Mouse (Mus musculus) ES-Bruce4 (cell line): ENCODE data around the gene Ehf. TPM values are rescaled to one million over a fixed set of nuclear protein-coding genes. Genes with fewer than 3 reads are reported as not detected.
A peak's percentile ranks its signal among the peaks of the same experiment; 100 is the strongest.

Source experiments
- H3K27ac ChIP-seq: 2 replicates; pipeline ENCODE4 v1.5.1; 2012; ENCODE audit warnings: low read length, inconsistent platforms; ENCODE audit not compliant: insufficient read depth
- H3K27me3 ChIP-seq: 2 replicates; pipeline ENCODE4 v1.6.1; 2012; ENCODE audit warnings: mild to moderate bottlenecking, low read length, inconsistent platforms; ENCODE audit not compliant: control insufficient read depth, poor library complexity, insufficient read depth, severe bottlenecking
- H3K36me3 ChIP-seq: 2 replicates; pipeline ENCODE4 v1.6.1; 2012; ENCODE audit warnings: inconsistent platforms, mild to moderate bottlenecking, low read length, moderate library complexity; ENCODE audit not compliant: control insufficient read depth, poor library complexity, insufficient read depth, severe bottlenecking
- H3K4me1 ChIP-seq: one replicate; pipeline ENCODE4 v1.8.1; 2011; ENCODE audit warnings: low read length; ENCODE audit not compliant: control insufficient read depth, insufficient read depth
- H3K4me3 ChIP-seq: 2 replicates; pipeline ENCODE4 v1.5.1; 2011; ENCODE audit warnings: low read depth, mild to moderate bottlenecking, low read length
- H3K9ac ChIP-seq: 2 replicates; pipeline ENCODE4 v1.6.1; 2012; ENCODE audit warnings: low read depth, mild to moderate bottlenecking, inconsistent platforms; ENCODE audit not compliant: poor library complexity, severe bottlenecking
- H3K9me3 ChIP-seq: replicated peaks from 2 replicates; pipeline ENCODE4 v1.6.1; 2012; ENCODE audit warnings: mild to moderate bottlenecking, low read length, inconsistent platforms; ENCODE audit not compliant: control insufficient read depth, poor library complexity, insufficient read depth, severe bottlenecking
- CTCF ChIP-seq: IDR thresholded peaks from one replicate; pipeline ENCODE4 v1.8.1; 2011; ENCODE audit warnings: low read depth, low read length
- EP300 ChIP-seq: IDR thresholded peaks from 2 replicates; pipeline ENCODE4 v1.6.1; 2011; ENCODE audit warnings: low read depth, low read length; ENCODE audit not compliant: insufficient read depth
- POLR2A ChIP-seq: IDR thresholded peaks from one replicate; pipeline ENCODE4 v1.8.1; 2011; ENCODE audit warnings: low read length; ENCODE audit not compliant: insufficient read depth
- polyA plus RNA-seq: library from polyadenylated mRNA; stranded (reverse); fragments of >200 nt; gene quantifications from 2 replicates; pipeline ENCODE4 v1.2.4, GENCODE M21; 2011; ENCODE audit warnings: low read depth; ENCODE audit not compliant: missing spikeins, insufficient read depth, insufficient read length

Gene Ehf
- not detected in 2 replicates for polyA plus RNA-seq

DNA sequence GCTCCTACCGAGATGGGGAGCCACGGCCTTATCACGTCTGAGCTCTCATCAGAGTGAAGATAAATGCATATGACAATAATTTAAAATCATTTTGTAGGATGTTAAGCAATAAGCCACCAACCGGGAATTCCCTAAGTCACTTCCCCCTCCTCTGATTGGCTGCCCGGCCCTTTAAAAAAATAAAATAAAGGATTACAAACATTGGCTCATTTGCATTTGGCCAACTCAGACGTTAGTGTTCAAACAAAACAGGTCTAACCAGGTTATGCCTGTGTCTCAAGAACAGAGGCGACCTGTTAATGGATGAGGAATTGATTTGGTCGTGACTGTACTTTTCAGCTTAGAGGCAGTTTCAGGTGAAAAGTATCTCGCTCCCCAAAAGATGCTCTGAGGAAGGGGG is at the start of gene Ehf:
Gene Ehf, minus strand, starts transcription at position 147 of the 400 bp plus-strand sequence.
- no peak within 1 kb of the TSS for H3K9ac ChIP-seq
- H3K4me1 ChIP-seq: peaks cover 3% of the 10 kb centered on the region
- no peaks in the 10 kb centered on the region for H3K9me3 ChIP-seq
- H3K27me3 ChIP-seq: no peaks in the 10 kb centered on the region
- H3K36me3 ChIP-seq: no peaks in the 10 kb centered on the region
- TF ChIP-seq POLR2A (no peak), EP300 (no peak), CTCF (no peak)
- H3K27ac ChIP-seq: no peak within 1 kb of the TSS
- H3K4me3 ChIP-seq: no peak within 1 kb of the TSS

DNA sequence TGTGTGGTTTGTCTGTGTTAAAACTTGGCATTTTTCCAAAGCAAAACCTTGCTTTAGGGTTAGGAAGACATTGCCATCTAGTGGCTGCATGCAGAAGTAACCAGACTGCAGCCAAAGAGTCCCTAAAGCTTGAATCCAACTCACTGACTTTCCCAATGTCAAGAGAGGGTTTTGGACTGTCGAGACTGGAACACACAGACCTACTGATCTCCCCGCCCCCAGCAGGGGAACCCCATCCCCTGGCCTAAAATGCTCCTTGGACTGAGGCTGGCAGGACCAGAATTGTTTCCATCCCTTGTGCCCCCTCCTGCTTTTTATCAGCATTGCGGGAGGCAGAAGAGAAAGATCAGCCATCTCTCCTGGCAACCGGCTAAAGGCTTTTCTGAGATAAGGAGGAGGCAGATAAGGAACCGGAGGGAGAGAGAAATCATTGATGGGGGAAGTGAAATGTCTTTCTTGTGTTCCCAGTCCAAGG is 44.4 kb upstream of the Ehf start:
- Histone ChIP-seq H3K4me3 (no peak overlapping the region), H3K36me3 (no peaks in the 10 kb centered on the region), H3K4me1 (no peaks in the 10 kb centered on the region), H3K27me3 (no peaks in the 10 kb centered on the region), H3K9me3 (no peaks in the 10 kb centered on the region), H3K9ac (no peak overlapping the region), H3K27ac (no peak overlapping the region)
- no peak for TF ChIP-seq POLR2A
- TF ChIP-seq EP300: no peak
- peak; percentile 20 for TF ChIP-seq CTCF

DNA sequence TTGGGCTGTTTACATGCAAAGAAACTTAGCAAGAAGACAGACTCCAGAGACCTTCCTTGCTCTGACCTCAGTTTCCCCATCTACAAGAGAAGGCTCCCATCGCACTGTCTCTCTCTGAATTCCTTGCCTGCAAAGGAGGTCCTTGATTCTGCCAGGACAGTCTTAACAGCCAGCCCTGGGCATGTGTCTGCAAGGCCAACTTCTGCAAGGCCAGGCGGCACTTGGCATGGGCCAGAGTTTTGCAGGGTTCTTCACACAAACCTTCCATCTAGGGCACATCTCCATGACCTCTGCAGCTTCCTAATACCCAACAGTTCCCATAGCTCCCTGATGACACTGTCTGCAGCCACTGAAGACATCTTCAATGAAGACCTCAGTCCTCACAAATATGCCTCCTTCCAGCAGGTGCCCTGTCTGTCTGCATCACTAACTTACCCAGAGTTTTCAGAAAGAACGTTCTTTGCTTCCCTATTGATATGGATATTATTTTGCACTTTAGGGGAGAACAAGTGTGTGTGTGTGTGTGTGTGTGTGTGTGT is 43.7 kb upstream of the Ehf start:
- TF ChIP-seq CTCF: no peak
- no peak for TF ChIP-seq POLR2A
- no peak for TF ChIP-seq EP300
- H3K27me3 ChIP-seq: no peaks in the 10 kb centered on the region
- H3K9me3 ChIP-seq: no peaks in the 10 kb centered on the region
- H3K4me3 ChIP-seq: no peak overlapping the region
- no peaks in the 10 kb centered on the region for H3K4me1 ChIP-seq
- no peak overlapping the region for H3K9ac ChIP-seq
- H3K36me3 ChIP-seq: no peaks in the 10 kb centered on the region
- H3K27ac ChIP-seq: no peak overlapping the region

DNA sequence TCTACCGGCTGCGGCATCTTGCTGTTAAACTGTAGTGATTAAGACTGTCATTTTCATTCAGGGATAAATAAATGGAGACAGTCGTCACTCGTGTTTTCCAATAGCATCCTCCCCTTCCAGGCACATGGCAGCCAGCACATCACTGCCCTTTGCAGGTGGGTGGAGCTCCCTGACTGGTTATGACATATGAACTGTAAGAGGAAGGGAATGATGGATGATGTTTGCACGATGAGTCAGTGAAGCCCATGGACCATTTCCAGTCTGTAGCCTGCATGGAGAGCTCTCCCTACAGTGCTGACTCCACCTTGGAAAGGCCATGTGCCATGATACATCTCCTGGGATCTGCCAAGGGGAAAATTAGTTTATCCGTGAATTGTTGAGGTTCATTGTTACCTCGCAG is 40.5 kb upstream of the Ehf start:
- Histone ChIP-seq H3K27me3 (no peaks in the 10 kb centered on the region), H3K9me3 (no peaks in the 10 kb centered on the region), H3K36me3 (no peaks in the 10 kb centered on the region), H3K27ac (no peak overlapping the region), H3K9ac (no peak overlapping the region), H3K4me3 (no peak overlapping the region), H3K4me1 (no peaks in the 10 kb centered on the region)
- TF ChIP-seq POLR2A (no peak), CTCF (no peak), EP300 (no peak)

DNA sequence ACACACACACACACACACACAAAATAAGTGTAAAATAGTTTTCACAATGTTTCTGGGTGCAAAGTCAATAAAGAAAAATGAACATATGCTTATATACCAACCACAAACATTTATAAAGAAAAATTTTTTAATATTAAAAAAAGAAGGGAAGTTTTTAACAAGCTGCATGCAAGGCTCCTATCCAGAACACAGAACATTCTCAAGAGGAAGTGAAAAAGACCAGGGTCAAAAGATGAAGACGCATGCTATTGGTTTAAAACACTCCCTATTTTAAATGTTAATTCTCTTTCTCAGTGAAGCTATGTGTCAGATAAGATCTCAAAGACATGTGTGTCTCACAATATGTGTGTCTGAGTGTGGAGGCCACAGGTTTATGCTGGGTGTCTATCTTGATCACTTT is 39.0 kb upstream of the Ehf start:
- no peaks in the 10 kb centered on the region for H3K36me3 ChIP-seq
- no peak overlapping the region for H3K9ac ChIP-seq
- no peaks in the 10 kb centered on the region for H3K9me3 ChIP-seq
- no peak overlapping the region for H3K4me3 ChIP-seq
- TF ChIP-seq EP300 (no peak), POLR2A (no peak), CTCF (no peak)
- no peak overlapping the region for H3K27ac ChIP-seq
- no peaks in the 10 kb centered on the region for H3K27me3 ChIP-seq
- no peaks in the 10 kb centered on the region for H3K4me1 ChIP-seq

DNA sequence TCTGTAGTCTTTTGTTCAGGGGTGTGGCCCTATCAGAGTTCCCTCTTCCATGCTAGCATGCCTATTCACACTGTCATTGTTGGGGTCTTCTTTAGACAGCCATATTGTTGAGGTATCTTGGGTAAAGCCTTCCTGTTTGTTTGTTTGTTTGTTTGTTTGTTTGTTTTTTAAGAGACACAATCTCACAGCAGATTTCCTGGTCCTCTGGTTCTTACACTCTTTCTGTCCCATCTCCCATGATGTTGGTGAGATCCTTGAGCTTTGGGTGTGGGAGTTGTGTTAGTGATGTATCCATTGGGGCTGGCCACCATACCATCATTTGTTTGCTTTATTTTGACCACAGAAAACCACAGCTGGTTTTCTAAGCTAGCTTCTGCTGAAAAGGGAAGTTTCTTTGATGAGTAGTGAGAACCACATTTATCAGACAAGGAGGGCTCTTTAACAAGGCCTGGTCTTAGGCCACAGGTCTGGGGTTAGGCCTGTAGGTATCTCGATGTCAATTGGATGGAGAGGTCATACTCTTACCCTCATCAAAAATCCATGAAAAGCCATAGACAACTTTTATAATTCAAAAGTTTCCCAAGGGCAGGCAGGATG is 38.4 kb upstream of the Ehf start:
- no peak overlapping the region for H3K9ac ChIP-seq
- H3K27me3 ChIP-seq: no peaks in the 10 kb centered on the region
- no peaks in the 10 kb centered on the region for H3K4me1 ChIP-seq
- no peak overlapping the region for H3K4me3 ChIP-seq
- no peaks in the 10 kb centered on the region for H3K36me3 ChIP-seq
- H3K9me3 ChIP-seq: no peaks in the 10 kb centered on the region
- no peak for TF ChIP-seq POLR2A
- no peak overlapping the region for H3K27ac ChIP-seq

DNA sequence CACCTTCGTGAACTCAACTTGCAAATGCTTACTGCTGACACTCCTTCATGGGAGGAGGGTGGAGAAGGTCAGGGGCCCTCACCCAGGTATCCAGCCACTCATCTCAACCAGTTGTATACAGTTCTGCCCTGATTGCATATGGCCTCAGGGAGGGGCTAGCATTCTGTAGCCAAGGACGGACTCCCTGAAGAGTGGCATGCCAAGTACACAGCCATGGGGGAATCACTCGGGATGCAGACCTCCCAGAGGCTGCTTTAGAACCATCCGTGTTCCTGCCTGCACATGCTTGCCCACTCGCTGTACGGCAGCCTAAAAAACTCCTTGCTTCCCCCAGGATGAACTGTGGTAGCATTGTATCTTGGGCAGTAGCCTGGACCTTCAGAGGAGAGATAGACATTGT is 35.6 kb upstream of the Ehf start:
- no peaks in the 10 kb centered on the region for H3K36me3 ChIP-seq
- no peaks in the 10 kb centered on the region for H3K27me3 ChIP-seq
- no peak for TF ChIP-seq EP300
- no peak for TF ChIP-seq CTCF
- no peak for TF ChIP-seq POLR2A
- no peaks in the 10 kb centered on the region for H3K4me1 ChIP-seq
- H3K27ac ChIP-seq: no peak overlapping the region
- no peak overlapping the region for H3K4me3 ChIP-seq
- no peak overlapping the region for H3K9ac ChIP-seq
- H3K9me3 ChIP-seq: no peaks in the 10 kb centered on the region
